Mouse (Mus musculus) kidney, postnatal 25 days (tissue): ENCODE results near the gene Gskip.

ENCODE experiments used
- DNase-seq, 2 experiments: peaks; one replicate each; pipeline ENCODE4 v3.0.0; 2021; ENCODE audit warnings: mixed read lengths in 2 of 2

Gskip gene

GRCm38 (mm10) chr12:105724616-105725015 lies 40.0 kb downstream of the Gskip start:
- no peak for DNase-seq

- DNase-seq, result no peak
These were observed 41.1 kb downstream of the Gskip start for GRCm38 (mm10) chr12:105725736-105726135.

GRCm38 (mm10) chr12:105727268-105727667 lies 42.6 kb downstream of the Gskip start:
- no peak for DNase-seq

- peak in 1 of 2 experiments; percentile 53 for DNase-seq
These were observed 43.3 kb downstream of the Gskip start for GRCm38 (mm10) chr12:105727964-105728363.

- DNase-seq, result no peak
These were observed 46.3 kb downstream of the Gskip start for GRCm38 (mm10) chr12:105730851-105731460.

GRCm38 (mm10) chr12:105733370-105734159 lies 48.9 kb downstream of the Gskip start:
- no peak for DNase-seq

- DNase-seq, result no peak
These were observed 50.7 kb downstream of the Gskip start for GRCm38 (mm10) chr12:105735226-105735888.

GRCm38 (mm10) chr12:105735889-105736251 lies 51.2 kb downstream of the Gskip start:
- DNase-seq, result no peak

- DNase-seq, result no peak
These were observed 53.9 kb downstream of the Gskip start for GRCm38 (mm10) chr12:105738316-105739096.

- peak; percentile 68 to 72 for DNase-seq
These were observed 55.0 kb downstream of the Gskip start for GRCm38 (mm10) chr12:105739656-105740055.

GRCm38 (mm10) chr12:105748114-105748513 lies 63.5 kb downstream of the Gskip start:
- no peak for DNase-seq
